Mouse (Mus musculus): ENCODE results near the gene Lrrc63. TPM values are rescaled to one million over a fixed set of nuclear protein-coding genes. Genes with fewer than 3 reads are reported as not detected.

The Lrrc63 gene
- polyA plus RNA-seq, 1 experiment from 2014 or later: not detected

DNA sequence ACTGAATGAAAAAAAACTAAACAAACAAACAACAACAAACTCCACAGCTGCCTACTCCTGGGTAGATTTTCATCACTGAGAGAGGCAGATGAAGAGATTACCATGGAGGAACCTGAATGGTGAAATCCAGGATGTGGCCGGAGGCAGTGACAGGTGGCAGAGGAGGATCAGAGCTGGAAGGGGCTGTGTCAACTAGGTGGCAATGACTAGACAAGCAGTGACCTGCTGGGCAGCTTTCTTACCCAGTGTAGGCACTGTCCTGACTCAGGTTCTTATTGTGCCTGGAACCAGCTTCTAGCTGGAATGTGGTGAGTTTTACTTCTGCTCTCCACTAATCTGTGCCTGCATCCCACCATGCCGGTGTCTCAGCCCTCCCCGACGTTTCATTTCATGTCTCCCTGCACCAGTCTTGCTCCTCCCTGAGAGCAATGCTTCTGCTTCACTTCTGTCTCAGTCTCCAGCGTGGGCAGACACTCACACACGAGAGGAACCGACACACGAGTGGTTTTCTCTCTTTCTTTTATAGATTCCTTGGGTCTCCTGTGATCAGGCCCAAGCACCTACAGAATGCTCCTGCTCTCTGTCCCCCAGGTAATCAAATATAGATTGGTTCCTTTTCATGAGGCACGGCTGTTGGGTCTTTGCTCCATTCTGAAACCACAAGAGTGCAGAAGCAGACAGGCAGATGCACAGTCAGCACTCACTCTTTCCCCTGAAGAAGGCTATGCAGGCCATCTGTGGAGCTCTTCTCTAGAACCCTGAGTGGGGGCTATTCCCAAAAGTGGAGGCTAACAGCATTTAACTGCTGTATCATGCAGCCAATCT is 44.3 kb upstream of the Lrrc63 start:
- Histone ChIP-seq H3K4me2 (ENCODE audit: low read length) (no peak overlapping the region), H3K36me3 (ENCODE audit: control insufficient read depth, insufficient read depth, low read length) (no peaks in the 10 kb centered on the region), H3K4me1 (ENCODE audit: control insufficient read depth in 2 of 2, insufficient read depth in 2 of 2, low read length in 2 of 2) (peaks cover 6 to 14% of the 10 kb centered on the region in 2 experiments), H3K9me3 (ENCODE audit: control insufficient read depth, low read length) (no peaks in the 10 kb centered on the region), H3K4me3 (ENCODE audit: control insufficient read depth in 1 of 2, insufficient read depth in 1 of 2, low read depth in 1 of 2, low read length in 2 of 2) (no peak overlapping the region), H3K9ac (ENCODE audit: low read length) (no peak overlapping the region), H3K27ac (replicated peaks in 1 of 2; ENCODE audit: control insufficient read depth in 1 of 2, insufficient read depth in 1 of 2, low read depth in 2 of 2, low read length in 2 of 2) (no peak overlapping the region), H3K27me3 (ENCODE audit: control insufficient read depth, insufficient read depth, low read length) (no peaks in the 10 kb centered on the region)
- ATAC-seq (ENCODE audit: insufficient number of reproducible peaks, insufficient read depth, low FRiP score, low read depth): no peak
- 79% methylated on average over 9 of the region's 9 CpGs for WGBS

- Histone ChIP-seq H3K4me3 (ENCODE audit: control insufficient read depth in 1 of 2, insufficient read depth in 1 of 2, low read depth in 1 of 2, low read length in 2 of 2) (no peak overlapping the region), H3K4me1 (ENCODE audit: control insufficient read depth in 2 of 2, insufficient read depth in 2 of 2, low read length in 2 of 2) (peaks cover 6 to 14% of the 10 kb centered on the region in 2 experiments), H3K9me3 (ENCODE audit: control insufficient read depth, low read length) (no peaks in the 10 kb centered on the region), H3K27me3 (ENCODE audit: control insufficient read depth, insufficient read depth, low read length) (no peaks in the 10 kb centered on the region), H3K4me2 (ENCODE audit: low read length) (no peak overlapping the region), H3K36me3 (ENCODE audit: control insufficient read depth, insufficient read depth, low read length) (no peaks in the 10 kb centered on the region), H3K9ac (ENCODE audit: low read length) (no peak overlapping the region), H3K27ac (replicated peaks in 1 of 2; ENCODE audit: control insufficient read depth in 1 of 2, insufficient read depth in 1 of 2, low read depth in 2 of 2, low read length in 2 of 2) (no peak overlapping the region)
- WGBS: 84% methylated on average over 8 of the region's 8 CpGs
- ATAC-seq (ENCODE audit: insufficient number of reproducible peaks, insufficient read depth, low FRiP score, low read depth): no peak
Measured at GRCm38 (mm10) chr14:75174296-75174695, 43.6 kb upstream of the Lrrc63 start.

- Histone ChIP-seq H3K36me3 (ENCODE audit: control insufficient read depth, insufficient read depth, low read length) (no peaks in the 10 kb centered on the region), H3K27ac (replicated peaks in 1 of 2; ENCODE audit: control insufficient read depth in 1 of 2, insufficient read depth in 1 of 2, low read depth in 2 of 2, low read length in 2 of 2) (no peak overlapping the region), H3K9ac (ENCODE audit: low read length) (no peak overlapping the region), H3K9me3 (ENCODE audit: control insufficient read depth, low read length) (no peaks in the 10 kb centered on the region), H3K4me1 (ENCODE audit: control insufficient read depth in 2 of 2, insufficient read depth in 2 of 2, low read length in 2 of 2) (peaks cover 5 to 10% of the 10 kb centered on the region in 2 experiments; a peak in 3 of 4 replicates), H3K4me3 (ENCODE audit: control insufficient read depth in 1 of 2, insufficient read depth in 1 of 2, low read depth in 1 of 2, low read length in 2 of 2) (no peak overlapping the region), H3K27me3 (ENCODE audit: control insufficient read depth, insufficient read depth, low read length) (no peaks in the 10 kb centered on the region), H3K4me2 (ENCODE audit: low read length) (no peak overlapping the region)
- no peak for ATAC-seq (ENCODE audit: insufficient number of reproducible peaks, insufficient read depth, low FRiP score, low read depth)
- WGBS: 28% methylated on average over 1 of the region's 1 CpGs
Measured at GRCm38 (mm10) chr14:75170546-75170945, 39.9 kb upstream of the Lrrc63 start.

- no peaks in the 10 kb centered on the region for H3K9me3 ChIP-seq (ENCODE audit: control insufficient read depth, low read length)
Measured at GRCm38 (mm10) chr14:75168501-75168900, 37.8 kb upstream of the Lrrc63 start.

DNA sequence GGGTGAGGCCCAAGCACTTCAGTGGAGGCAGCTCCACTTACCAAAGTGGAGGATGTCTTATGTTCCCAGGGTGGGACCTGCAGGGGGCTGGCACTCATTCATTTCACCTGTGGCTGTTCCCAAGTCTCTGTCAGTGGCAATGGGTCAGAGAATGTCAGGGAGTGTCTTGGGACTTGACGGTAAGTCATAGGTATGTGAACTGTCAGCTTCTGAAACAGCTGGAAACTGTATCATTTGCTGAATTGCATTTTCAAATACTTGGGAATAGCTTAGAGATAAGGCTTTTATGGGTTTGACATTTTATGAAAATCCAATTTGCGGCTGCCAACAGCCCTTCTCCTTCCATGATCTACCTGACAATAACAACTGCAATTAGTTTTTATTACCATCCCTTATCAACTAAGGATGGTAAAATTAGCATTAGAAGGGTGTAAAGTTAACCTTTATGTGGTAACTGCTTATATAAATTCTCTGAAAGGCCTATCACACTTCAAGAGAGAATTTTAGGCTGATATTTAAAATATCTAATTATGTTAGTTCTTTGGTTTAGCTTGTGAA is 35.0 kb upstream of the Lrrc63 start:
- Histone ChIP-seq H3K27me3 (ENCODE audit: control insufficient read depth, insufficient read depth, low read length) (no peaks in the 10 kb centered on the region), H3K36me3 (ENCODE audit: control insufficient read depth, insufficient read depth, low read length) (no peaks in the 10 kb centered on the region), H3K27ac (replicated peaks in 1 of 2; ENCODE audit: control insufficient read depth in 1 of 2, insufficient read depth in 1 of 2, low read depth in 2 of 2, low read length in 2 of 2) (no peak overlapping the region), H3K4me2 (ENCODE audit: low read length) (no peak overlapping the region), H3K4me3 (ENCODE audit: control insufficient read depth in 1 of 2, insufficient read depth in 1 of 2, low read depth in 1 of 2, low read length in 2 of 2) (no peak overlapping the region), H3K9ac (ENCODE audit: low read length) (no peak overlapping the region), H3K9me3 (ENCODE audit: control insufficient read depth, low read length) (no peaks in the 10 kb centered on the region), H3K4me1 (ENCODE audit: control insufficient read depth in 2 of 2, insufficient read depth in 2 of 2, low read length in 2 of 2) (peaks cover 2 to 4% of the 10 kb centered on the region in 2 experiments; a peak in 2 of 4 replicates)
- no peak for ATAC-seq (ENCODE audit: insufficient number of reproducible peaks, insufficient read depth, low FRiP score, low read depth)
- WGBS: 75% methylated on average over 2 of the region's 2 CpGs

More at GRCm38 (mm10) chr14:75168501-75168900, 37.8 kb upstream of the Lrrc63 start:
- no peaks in the 10 kb centered on the region for H3K36me3 ChIP-seq (ENCODE audit: control insufficient read depth, insufficient read depth, low read length)
- no peak for ATAC-seq (ENCODE audit: insufficient number of reproducible peaks, insufficient read depth, low FRiP score, low read depth)
- H3K4me3 ChIP-seq (ENCODE audit: control insufficient read depth in 1 of 2, insufficient read depth in 1 of 2, low read depth in 1 of 2, low read length in 2 of 2): no peak overlapping the region
- no peak overlapping the region for H3K9ac ChIP-seq (ENCODE audit: low read length)
- H3K27ac ChIP-seq (replicated peaks in 1 of 2; ENCODE audit: control insufficient read depth in 1 of 2, insufficient read depth in 1 of 2, low read depth in 2 of 2, low read length in 2 of 2): no peak overlapping the region
- H3K27me3 ChIP-seq (ENCODE audit: control insufficient read depth, insufficient read depth, low read length): no peaks in the 10 kb centered on the region
- H3K4me1 ChIP-seq (ENCODE audit: control insufficient read depth in 2 of 2, insufficient read depth in 2 of 2, low read length in 2 of 2): peaks cover 5 to 10% of the 10 kb centered on the region in 2 experiments; a peak in 3 of 4 replicates
- no peak overlapping the region for H3K4me2 ChIP-seq (ENCODE audit: low read length)
- WGBS: 28% methylated on average over 3 of the region's 3 CpGs

- no peaks in the 10 kb centered on the region for H3K36me3 ChIP-seq (ENCODE audit: control insufficient read depth, insufficient read depth, low read length)
- no peak overlapping the region for H3K27ac ChIP-seq (replicated peaks in 1 of 2; ENCODE audit: control insufficient read depth in 1 of 2, insufficient read depth in 1 of 2, low read depth in 2 of 2, low read length in 2 of 2)
- WGBS: 89% methylated on average over 9 of the region's 9 CpGs
- no peaks in the 10 kb centered on the region for H3K9me3 ChIP-seq (ENCODE audit: control insufficient read depth, low read length)
- H3K4me2 ChIP-seq (ENCODE audit: low read length): no peak overlapping the region
- no peak overlapping the region for H3K4me3 ChIP-seq (ENCODE audit: control insufficient read depth in 1 of 2, insufficient read depth in 1 of 2, low read depth in 1 of 2, low read length in 2 of 2)
- no peaks in the 10 kb centered on the region for H3K27me3 ChIP-seq (ENCODE audit: control insufficient read depth, insufficient read depth, low read length)
- no peak for ATAC-seq (ENCODE audit: insufficient number of reproducible peaks, insufficient read depth, low FRiP score, low read depth)
- H3K9ac ChIP-seq (ENCODE audit: low read length): no peak overlapping the region
- no peaks in the 10 kb centered on the region for H3K4me1 ChIP-seq (ENCODE audit: control insufficient read depth in 2 of 2, insufficient read depth in 2 of 2, low read length in 2 of 2)
Measured at GRCm38 (mm10) chr14:75164345-75164744, 33.7 kb upstream of the Lrrc63 start.

DNA sequence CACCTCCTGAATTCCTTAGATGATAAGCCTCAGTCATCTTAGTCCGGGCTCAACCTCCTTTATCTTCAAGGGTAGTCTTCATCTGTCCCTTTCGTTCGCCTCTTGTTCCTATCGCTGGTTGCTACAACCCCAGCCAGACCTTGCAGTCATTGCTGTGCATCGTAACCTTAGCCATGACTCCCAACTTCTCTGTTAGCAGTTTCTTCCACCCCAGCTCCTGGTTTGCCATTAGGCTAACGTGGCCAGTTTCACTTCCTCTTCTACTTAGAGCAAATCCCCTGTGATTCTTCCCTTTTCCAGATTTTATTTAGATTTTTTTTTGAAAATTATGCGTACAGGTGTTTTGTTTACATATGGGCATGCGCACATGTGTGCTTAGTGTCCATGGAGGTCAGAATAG is 33.2 kb upstream of the Lrrc63 start:
- H3K27me3 ChIP-seq (ENCODE audit: control insufficient read depth, insufficient read depth, low read length): no peaks in the 10 kb centered on the region
- H3K4me3 ChIP-seq (ENCODE audit: control insufficient read depth in 1 of 2, insufficient read depth in 1 of 2, low read depth in 1 of 2, low read length in 2 of 2): no peak overlapping the region
- ATAC-seq (ENCODE audit: insufficient number of reproducible peaks, insufficient read depth, low FRiP score, low read depth): no peak
- no peaks in the 10 kb centered on the region for H3K9me3 ChIP-seq (ENCODE audit: control insufficient read depth, low read length)
- H3K4me2 ChIP-seq (ENCODE audit: low read length): no peak overlapping the region
- H3K9ac ChIP-seq (ENCODE audit: low read length): no peak overlapping the region
- no peaks in the 10 kb centered on the region for H3K36me3 ChIP-seq (ENCODE audit: control insufficient read depth, insufficient read depth, low read length)
- no peaks in the 10 kb centered on the region for H3K4me1 ChIP-seq (ENCODE audit: control insufficient read depth in 2 of 2, insufficient read depth in 2 of 2, low read length in 2 of 2)
- H3K27ac ChIP-seq (replicated peaks in 1 of 2; ENCODE audit: control insufficient read depth in 1 of 2, insufficient read depth in 1 of 2, low read depth in 2 of 2, low read length in 2 of 2): no peak overlapping the region
- 73% methylated on average over 8 of the region's 8 CpGs for WGBS

Measured in heart, embryonic 14.5 days (tissue).